Mouse (Mus musculus): ENCODE results near the gene Ppp1r10. TPM values are rescaled to one million over a fixed set of nuclear protein-coding genes. Genes with fewer than 3 reads are reported as not detected.

Gene Ppp1r10
- total and polyA plus RNA-seq, 2 experiments from 2014 or later, result 11.2 to 20.2 TPM

- DNase-seq (ENCODE audit: low spot score), result no peak
- no peak overlapping the region for H3K4me2 ChIP-seq (ENCODE audit: low read depth, low read length)
- no peaks in the 10 kb centered on the region for H3K9me3 ChIP-seq (replicated peaks; ENCODE audit: control insufficient read depth, low read length)
- H3K36me3 ChIP-seq (replicated peaks; ENCODE audit: control insufficient read depth, insufficient read depth, low read length), result peaks cover 18% of the 10 kb centered on the region
- WGBS, result 94% methylated on average over 1 of the region's 1 CpGs
- H3K27me3 ChIP-seq (ENCODE audit: control insufficient read depth, insufficient read depth, low read length), result no peaks in the 10 kb centered on the region
- no peak overlapping the region for H3K9ac ChIP-seq (replicated peaks; ENCODE audit: low read depth, low read length)
- no peak overlapping the region for H3K4me3 ChIP-seq (ENCODE audit: low read depth, low read length)
- H3K27ac ChIP-seq (ENCODE audit: low read depth), result no peak overlapping the region
- no peak for ATAC-seq (ENCODE audit: insufficient read depth, low read depth)
- no peak for TF ChIP-seq EP300 (IDR thresholded peaks at IDR 0.05; ENCODE audit: low read depth)
- TF ChIP-seq CTCF (IDR thresholded peaks at IDR 0.05; ENCODE audit: low read depth), result no peak
- H3K4me1 ChIP-seq (ENCODE audit: control insufficient read depth, insufficient read depth), result peaks cover 23% of the 10 kb centered on the region
Observed at GRCm38 (mm10) chr17:35905587-35905986, 10.6 kb upstream of the Ppp1r10 start.

GRCm38 (mm10) chr17:35907609-35908008, 8.6 kb upstream of the Ppp1r10 start:
- TF ChIP-seq CTCF (IDR thresholded peaks at IDR 0.05; ENCODE audit: low read depth), result no peak
- TF ChIP-seq EP300 (IDR thresholded peaks at IDR 0.05; ENCODE audit: low read depth), result no peak
- peaks cover 27% of the 10 kb centered on the region for H3K36me3 ChIP-seq (replicated peaks; ENCODE audit: control insufficient read depth, insufficient read depth, low read length)
- H3K4me3 ChIP-seq (ENCODE audit: low read depth, low read length), result no peak overlapping the region
- H3K27me3 ChIP-seq (ENCODE audit: control insufficient read depth, insufficient read depth, low read length), result no peaks in the 10 kb centered on the region
- H3K4me1 ChIP-seq (ENCODE audit: control insufficient read depth, insufficient read depth), result peaks cover 22% of the 10 kb centered on the region
- H3K27ac ChIP-seq (ENCODE audit: low read depth), result no peak overlapping the region
- H3K9me3 ChIP-seq (replicated peaks; ENCODE audit: control insufficient read depth, low read length), result no peaks in the 10 kb centered on the region
- DNase-seq (ENCODE audit: low spot score) (no peak), ATAC-seq (ENCODE audit: insufficient read depth, low read depth) (no peak)
- 66% methylated on average over 2 of the region's 2 CpGs for WGBS
- no peak overlapping the region for H3K4me2 ChIP-seq (ENCODE audit: low read depth, low read length)
- H3K9ac ChIP-seq (replicated peaks; ENCODE audit: low read depth, low read length), result no peak overlapping the region

- H3K4me1 ChIP-seq (ENCODE audit: control insufficient read depth, insufficient read depth), result peaks cover 10% of the 10 kb centered on the region
- TF ChIP-seq EP300 (IDR thresholded peaks at IDR 0.05; ENCODE audit: low read depth) (no peak), CTCF (IDR thresholded peaks at IDR 0.05; ENCODE audit: low read depth) (no peak)
- H3K9ac ChIP-seq (replicated peaks; ENCODE audit: low read depth, low read length), result peak overlapping the region; percentile 41; the same call in 1 of the 2 replicates
- no peaks in the 10 kb centered on the region for H3K9me3 ChIP-seq (replicated peaks; ENCODE audit: control insufficient read depth, low read length)
- peaks cover 40% of the 10 kb centered on the region for H3K36me3 ChIP-seq (replicated peaks; ENCODE audit: control insufficient read depth, insufficient read depth, low read length)
- peak overlapping the region; percentile 70 for H3K4me2 ChIP-seq (ENCODE audit: low read depth, low read length)
- peak overlapping the region; percentile 64 for H3K4me3 ChIP-seq (ENCODE audit: low read depth, low read length)
- ATAC-seq (ENCODE audit: insufficient read depth, low read depth) (peak; percentile 25), DNase-seq (ENCODE audit: low spot score) (no peak)
- no peaks in the 10 kb centered on the region for H3K27me3 ChIP-seq (ENCODE audit: control insufficient read depth, insufficient read depth, low read length)
- 23% methylated on average over 20 of the region's 20 CpGs for WGBS
- H3K27ac ChIP-seq (ENCODE audit: low read depth), result peak overlapping the region; percentile 78
Observed at GRCm38 (mm10) chr17:35909186-35909918, 6.9 kb upstream of the Ppp1r10 start.

GRCm38 (mm10) chr17:35909919-35910369, 6.3 kb upstream of the Ppp1r10 start, which contains the start of gene Atat1:
Atat1 (minus strand) TSS chr17:35910075.
- H3K4me1 ChIP-seq (ENCODE audit: control insufficient read depth, insufficient read depth), result peaks cover 9% of the 10 kb centered on the region
- H3K4me2 ChIP-seq (ENCODE audit: low read depth, low read length), result peak within 1 kb of the TSS; percentile 70
- H3K9me3 ChIP-seq (replicated peaks; ENCODE audit: control insufficient read depth, low read length), result no peaks in the 10 kb centered on the region
- H3K9ac ChIP-seq (replicated peaks; ENCODE audit: low read depth, low read length), result peak within 1 kb of the TSS; percentile 41; the same call in 1 of the 2 replicates
- ATAC-seq (ENCODE audit: insufficient read depth, low read depth) (peak; percentile 88), DNase-seq (ENCODE audit: low spot score) (peak; percentile 91)
- no peaks in the 10 kb centered on the region for H3K27me3 ChIP-seq (ENCODE audit: control insufficient read depth, insufficient read depth, low read length)
- H3K36me3 ChIP-seq (replicated peaks; ENCODE audit: control insufficient read depth, insufficient read depth, low read length), result peaks cover 44% of the 10 kb centered on the region
- H3K4me3 ChIP-seq (ENCODE audit: low read depth, low read length), result peak within 1 kb of the TSS; percentile 64
- H3K27ac ChIP-seq (ENCODE audit: low read depth), result peak within 1 kb of the TSS; percentile 78
- no peak for TF ChIP-seq CTCF (IDR thresholded peaks at IDR 0.05; ENCODE audit: low read depth)
- peak; percentile 36; the same call in 1 of the 2 replicates for TF ChIP-seq EP300 (IDR thresholded peaks at IDR 0.05; ENCODE audit: low read depth)
- 3% methylated on average over 25 of the region's 25 CpGs for WGBS

- Histone ChIP-seq H3K9ac (replicated peaks; ENCODE audit: low read depth, low read length) (no peak overlapping the region), H3K9me3 (replicated peaks; ENCODE audit: control insufficient read depth, low read length) (no peaks in the 10 kb centered on the region), H3K36me3 (replicated peaks; ENCODE audit: control insufficient read depth, insufficient read depth, low read length) (peaks cover 35% of the 10 kb centered on the region), H3K27me3 (ENCODE audit: control insufficient read depth, insufficient read depth, low read length) (no peaks in the 10 kb centered on the region), H3K4me1 (ENCODE audit: control insufficient read depth, insufficient read depth) (peaks cover 16% of the 10 kb centered on the region; the same call in 1 of the 2 replicates), H3K4me2 (ENCODE audit: low read depth, low read length) (0 out of 2 replicates have a peak overlapping the region, but pooled peaks have one; percentile 83), H3K27ac (ENCODE audit: low read depth) (no peak overlapping the region), H3K4me3 (ENCODE audit: low read depth, low read length) (peak overlapping the region; percentile 91; the same call in 1 of the 2 replicates)
- WGBS, result 78% methylated on average over 6 of the region's 6 CpGs
- ATAC-seq (ENCODE audit: insufficient read depth, low read depth), result no peak
- DNase-seq (ENCODE audit: low spot score), result no peak
- TF ChIP-seq EP300 (IDR thresholded peaks at IDR 0.05; ENCODE audit: low read depth), result no peak
- TF ChIP-seq CTCF (IDR thresholded peaks at IDR 0.05; ENCODE audit: low read depth), result no peak
Observed at GRCm38 (mm10) chr17:35914975-35915374, 1.3 kb upstream of the Ppp1r10 start.

All from heart, postnatal 0 days (tissue).